Mouse (Mus musculus): ENCODE measurements around the gene Lysmd1. TPM values are rescaled to one million over a fixed set of nuclear protein-coding genes. Genes with fewer than 3 reads are reported as not detected.

Lysmd1 gene
- polyA plus RNA-seq, 1 experiment from 2014 or later, result 8.0 TPM

GRCm38 (mm10) chr3:95141474-95141873, 7.6 kb downstream of the Lysmd1 start:
- H3K27me3 ChIP-seq (replicated peaks; ENCODE audit: control insufficient read depth, insufficient read depth, low read length), result no peaks in the 10 kb centered on the region
- H3K9me3 ChIP-seq (ENCODE audit: control insufficient read depth, low read length), result no peaks in the 10 kb centered on the region
- H3K4me3 ChIP-seq (ENCODE audit: low read depth, low read length), result no peak overlapping the region
- no peak overlapping the region for H3K9ac ChIP-seq (ENCODE audit: low read length)
- H3K36me3 ChIP-seq (ENCODE audit: control insufficient read depth, insufficient read depth, low read length), result peaks cover 22% of the 10 kb centered on the region; the same call in 1 of the 2 replicates
- DNase-seq (ENCODE audit: low spot score) (no peak), ATAC-seq (replicated peaks; ENCODE audit: low FRiP score, low TSS enrichment, low read depth) (no peak)
- H3K27ac ChIP-seq (ENCODE audit: low read depth), result no peak overlapping the region
- no peaks in the 10 kb centered on the region for H3K4me1 ChIP-seq (replicated peaks; ENCODE audit: control insufficient read depth, insufficient read depth, low read length)
- no peak overlapping the region for H3K4me2 ChIP-seq (ENCODE audit: low read length)
- WGBS, result 96% methylated on average over 9 of the region's 9 CpGs

GRCm38 (mm10) chr3:95141952-95142616, 8.2 kb downstream of the Lysmd1 start, which contains the start of gene Tnfaip8l2:
TSS of gene Tnfaip8l2 (minus strand) at chr3:95142360.
- no peak within 1 kb of the TSS for H3K9ac ChIP-seq (ENCODE audit: low read length)
- DNase-seq (ENCODE audit: low spot score) (no peak), ATAC-seq (replicated peaks; ENCODE audit: low FRiP score, low TSS enrichment, low read depth) (no peak)
- H3K9me3 ChIP-seq (ENCODE audit: control insufficient read depth, low read length), result no peaks in the 10 kb centered on the region
- H3K36me3 ChIP-seq (ENCODE audit: control insufficient read depth, insufficient read depth, low read length), result peaks cover 22% of the 10 kb centered on the region; the same call in 1 of the 2 replicates
- no peak within 1 kb of the TSS for H3K27ac ChIP-seq (ENCODE audit: low read depth)
- no peaks in the 10 kb centered on the region for H3K4me1 ChIP-seq (replicated peaks; ENCODE audit: control insufficient read depth, insufficient read depth, low read length)
- no peak within 1 kb of the TSS for H3K4me3 ChIP-seq (ENCODE audit: low read depth, low read length)
- 78% methylated on average over 10 of the region's 10 CpGs for WGBS
- no peaks in the 10 kb centered on the region for H3K27me3 ChIP-seq (replicated peaks; ENCODE audit: control insufficient read depth, insufficient read depth, low read length)
- H3K4me2 ChIP-seq (ENCODE audit: low read length), result no peak within 1 kb of the TSS

- Histone ChIP-seq H3K27me3 (replicated peaks; ENCODE audit: control insufficient read depth, insufficient read depth, low read length) (no peaks in the 10 kb centered on the region), H3K4me1 (replicated peaks; ENCODE audit: control insufficient read depth, insufficient read depth, low read length) (no peaks in the 10 kb centered on the region), H3K9me3 (ENCODE audit: control insufficient read depth, low read length) (no peaks in the 10 kb centered on the region), H3K36me3 (ENCODE audit: control insufficient read depth, insufficient read depth, low read length) (peaks cover 22% of the 10 kb centered on the region; the same call in 1 of the 2 replicates), H3K27ac (ENCODE audit: low read depth) (no peak overlapping the region), H3K9ac (ENCODE audit: low read length) (no peak overlapping the region), H3K4me2 (ENCODE audit: low read length) (no peak overlapping the region), H3K4me3 (ENCODE audit: low read depth, low read length) (no peak overlapping the region)
- peak; percentile 65; the same call in 1 of the 2 replicates for ATAC-seq (replicated peaks; ENCODE audit: low FRiP score, low TSS enrichment, low read depth)
- DNase-seq (ENCODE audit: low spot score), result peak; percentile 93
- 7% methylated on average over 5 of the region's 5 CpGs for WGBS
These were observed 8.7 kb downstream of the Lysmd1 start for GRCm38 (mm10) chr3:95142617-95143011.

- H3K9ac ChIP-seq (ENCODE audit: low read length), result no peak overlapping the region
- H3K27me3 ChIP-seq (replicated peaks; ENCODE audit: control insufficient read depth, insufficient read depth, low read length), result no peaks in the 10 kb centered on the region
- ATAC-seq (replicated peaks; ENCODE audit: low FRiP score, low TSS enrichment, low read depth) (no peak), DNase-seq (ENCODE audit: low spot score) (no peak)
- no peak overlapping the region for H3K4me3 ChIP-seq (ENCODE audit: low read depth, low read length)
- no peaks in the 10 kb centered on the region for H3K36me3 ChIP-seq (ENCODE audit: control insufficient read depth, insufficient read depth, low read length)
- no peaks in the 10 kb centered on the region for H3K9me3 ChIP-seq (ENCODE audit: control insufficient read depth, low read length)
- H3K4me1 ChIP-seq (replicated peaks; ENCODE audit: control insufficient read depth, insufficient read depth, low read length), result no peaks in the 10 kb centered on the region
- 54% methylated on average over 3 of the region's 3 CpGs for WGBS
- H3K27ac ChIP-seq (ENCODE audit: low read depth), result no peak overlapping the region
- no peak overlapping the region for H3K4me2 ChIP-seq (ENCODE audit: low read length)
These were observed 14.0 kb downstream of the Lysmd1 start for GRCm38 (mm10) chr3:95147924-95148323.

GRCm38 (mm10) chr3:95153874-95154273, 20.0 kb downstream of the Lysmd1 start:
- no peaks in the 10 kb centered on the region for H3K9me3 ChIP-seq (ENCODE audit: control insufficient read depth, low read length)
- no peak for DNase-seq (ENCODE audit: low spot score)
- WGBS, result 51% methylated on average over 4 of the region's 4 CpGs
- no peak overlapping the region for H3K4me2 ChIP-seq (ENCODE audit: low read length)
- H3K27me3 ChIP-seq (replicated peaks; ENCODE audit: control insufficient read depth, insufficient read depth, low read length), result no peaks in the 10 kb centered on the region
- H3K4me1 ChIP-seq (replicated peaks; ENCODE audit: control insufficient read depth, insufficient read depth, low read length), result no peaks in the 10 kb centered on the region
- no peaks in the 10 kb centered on the region for H3K36me3 ChIP-seq (ENCODE audit: control insufficient read depth, insufficient read depth, low read length)
- no peak overlapping the region for H3K9ac ChIP-seq (ENCODE audit: low read length)
- no peak overlapping the region for H3K4me3 ChIP-seq (ENCODE audit: low read depth, low read length)
- no peak for ATAC-seq (replicated peaks; ENCODE audit: low FRiP score, low TSS enrichment, low read depth)
- H3K27ac ChIP-seq (ENCODE audit: low read depth), result no peak overlapping the region

- Histone ChIP-seq H3K4me3 (ENCODE audit: low read depth, low read length) (peak overlapping the region; percentile 86), H3K9ac (ENCODE audit: low read length) (peak overlapping the region; percentile 37), H3K4me1 (replicated peaks; ENCODE audit: control insufficient read depth, insufficient read depth, low read length) (peaks cover 28% of the 10 kb centered on the region), H3K4me2 (ENCODE audit: low read length) (peak overlapping the region; percentile 71), H3K36me3 (ENCODE audit: control insufficient read depth, insufficient read depth, low read length) (no peaks in the 10 kb centered on the region), H3K9me3 (ENCODE audit: control insufficient read depth, low read length) (no peaks in the 10 kb centered on the region), H3K27me3 (replicated peaks; ENCODE audit: control insufficient read depth, insufficient read depth, low read length) (no peaks in the 10 kb centered on the region), H3K27ac (ENCODE audit: low read depth) (no peak overlapping the region)
- WGBS, result 18% methylated on average over 8 of the region's 8 CpGs
- ATAC-seq (replicated peaks; ENCODE audit: low FRiP score, low TSS enrichment, low read depth) (no peak), DNase-seq (ENCODE audit: low spot score) (peak; percentile 53)
These were observed 25.7 kb downstream of the Lysmd1 start for GRCm38 (mm10) chr3:95159511-95159986.

- Histone ChIP-seq H3K9me3 (ENCODE audit: control insufficient read depth, low read length) (no peaks in the 10 kb centered on the region), H3K27me3 (replicated peaks; ENCODE audit: control insufficient read depth, insufficient read depth, low read length) (no peaks in the 10 kb centered on the region), H3K4me3 (ENCODE audit: low read depth, low read length) (peak within 1 kb of the TSS; percentile 86), H3K4me1 (replicated peaks; ENCODE audit: control insufficient read depth, insufficient read depth, low read length) (peaks cover 28% of the 10 kb centered on the region), H3K9ac (ENCODE audit: low read length) (peak within 1 kb of the TSS; percentile 71), H3K4me2 (ENCODE audit: low read length) (peak within 1 kb of the TSS; percentile 71), H3K27ac (ENCODE audit: low read depth) (peak within 1 kb of the TSS; percentile 22; the same call in 1 of the 2 replicates), H3K36me3 (ENCODE audit: control insufficient read depth, insufficient read depth, low read length) (no peaks in the 10 kb centered on the region)
- under 1% methylated on average over 66 of the region's 66 CpGs for WGBS
- ATAC-seq (replicated peaks; ENCODE audit: low FRiP score, low TSS enrichment, low read depth) (peak; percentile 97), DNase-seq (ENCODE audit: low spot score) (peak; percentile 89)
These were observed 26.4 kb downstream of the Lysmd1 start, which contains the start of gene Sema6c for GRCm38 (mm10) chr3:95159987-95160963. TSS of gene Sema6c (plus strand) at chr3:95160457.

- Histone ChIP-seq H3K4me1 (replicated peaks; ENCODE audit: control insufficient read depth, insufficient read depth, low read length) (peaks cover 28% of the 10 kb centered on the region), H3K9ac (ENCODE audit: low read length) (peak overlapping the region; percentile 71), H3K4me2 (ENCODE audit: low read length) (peak overlapping the region; percentile 71), H3K9me3 (ENCODE audit: control insufficient read depth, low read length) (no peaks in the 10 kb centered on the region), H3K27me3 (replicated peaks; ENCODE audit: control insufficient read depth, insufficient read depth, low read length) (no peaks in the 10 kb centered on the region), H3K36me3 (ENCODE audit: control insufficient read depth, insufficient read depth, low read length) (peaks cover 4% of the 10 kb centered on the region; the same call in 1 of the 2 replicates), H3K27ac (ENCODE audit: low read depth) (no peak overlapping the region), H3K4me3 (ENCODE audit: low read depth, low read length) (peak overlapping the region; percentile 86)
- WGBS, result under 1% methylated on average over 29 of the region's 30 CpGs
- ATAC-seq (replicated peaks; ENCODE audit: low FRiP score, low TSS enrichment, low read depth) (peak; percentile 16; the same call in 1 of the 2 replicates), DNase-seq (ENCODE audit: low spot score) (peak; percentile 68)
These were observed 27.2 kb downstream of the Lysmd1 start for GRCm38 (mm10) chr3:95161041-95161551.
